Mouse (Mus musculus) G1E (cell line): ENCODE results near the gene Psmg3.

Experiments
- CTCF ChIP-seq: IDR thresholded peaks from 2 replicates; pipeline ENCODE4 v1.5.1; 2012; ENCODE audit warnings: low read depth, low read length, inconsistent platforms, mixed read lengths
- POLR2AphosphoS5 ChIP-seq: IDR thresholded peaks from 2 replicates; pipeline ENCODE4 v1.6.1; 2012; ENCODE audit warnings: low read depth, low read length, inconsistent platforms; ENCODE audit not compliant: insufficient replicate concordance
- TAL1 ChIP-seq: conservative IDR thresholded peaks from 2 replicates; pipeline ENCODE4 v1.6.1; 2012; ENCODE audit warnings: low read depth, low read length, inconsistent platforms, mixed read lengths

DNA sequence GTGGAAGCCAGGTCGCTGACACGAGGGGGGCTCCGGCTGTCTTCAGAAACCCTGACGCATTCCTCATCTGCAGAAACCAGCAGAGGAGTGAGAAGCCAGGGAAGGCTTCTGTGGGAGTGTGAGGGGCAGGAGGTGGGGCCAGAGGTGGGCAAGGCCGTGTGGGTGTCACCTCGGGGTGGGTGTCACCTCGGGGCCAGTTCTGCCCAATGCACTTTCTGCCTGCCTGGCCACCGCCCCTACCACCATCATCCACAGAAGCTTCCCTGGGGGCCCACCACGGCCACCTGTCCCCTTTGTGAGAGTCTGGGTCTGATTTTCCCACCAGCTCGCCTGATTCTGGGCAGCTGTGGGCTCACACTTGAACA, 13.6 kb downstream of the Psmg3 start:
- TF ChIP-seq TAL1 (no peak), CTCF (no peak), POLR2AphosphoS5 (no peak)
